Mouse (Mus musculus) liver, postnatal 0 days (tissue): ENCODE results near the gene Gadd45gip1. TPM values are rescaled to one million over a fixed set of nuclear protein-coding genes. Genes with fewer than 3 reads are reported as not detected.

Source experiments
- ATAC-seq: fragments of 200-750 bp; cut with Nextera tagmentation; 2 replicates; pipeline ENCODE4 v1.8.0; 2017; ENCODE audit warnings: mild to moderate bottlenecking, moderate library complexity
- DNase-seq: peaks from one replicate; pipeline ENCODE4 v3.0.0-alpha.2; 2016
- H3K27ac ChIP-seq: fragments of 300-500 bp; sonication (generic); 2 replicates; pipeline ENCODE4 v1.5.1; 2014; ENCODE audit warnings: antibody characterized with exemption, moderate library complexity, mild to moderate bottlenecking, low read depth
- H3K27me3 ChIP-seq: fragments of 300-500 bp; sonication (generic); 2 replicates; pipeline ENCODE4 v1.6.1; 2014; ENCODE audit warnings: low read length, control low read depth, mixed read lengths; ENCODE audit not compliant: insufficient read depth
- H3K36me3 ChIP-seq: fragments of 300-500 bp; sonication (generic); replicated peaks from 2 replicates; pipeline ENCODE4 v1.6.1; 2014; ENCODE audit warnings: mild to moderate bottlenecking, control low read depth, low read length, moderate library complexity, mixed read lengths; ENCODE audit not compliant: insufficient read depth
- H3K4me1 ChIP-seq: fragments of 300-500 bp; sonication (generic); 2 replicates; pipeline ENCODE4 v1.6.1; 2014; ENCODE audit warnings: antibody characterized with exemption, mild to moderate bottlenecking, control low read depth; ENCODE audit not compliant: insufficient read depth
- H3K4me2 ChIP-seq: fragments of 300-500 bp; sonication (generic); 2 replicates; pipeline ENCODE4 v1.6.1; 2014; ENCODE audit warnings: low read depth, mild to moderate bottlenecking, low read length, moderate library complexity, mixed read lengths
- H3K4me3 ChIP-seq: fragments of 300-500 bp; sonication (generic); 2 replicates; pipeline ENCODE4 v1.5.1; 2014; ENCODE audit warnings: low read depth, low read length
- H3K9ac ChIP-seq: fragments of 300-500 bp; sonication (generic); replicated peaks from 2 replicates; pipeline ENCODE4 v1.6.1; 2014; ENCODE audit warnings: mild to moderate bottlenecking, moderate library complexity
- H3K9me3 ChIP-seq: fragments of 300-500 bp; sonication (generic); 2 replicates; pipeline ENCODE4 v1.6.1; 2016; ENCODE audit warnings: mild to moderate bottlenecking, control low read depth, low read length, mixed read lengths
- CTCF ChIP-seq: sonication (generic); IDR thresholded peaks from 2 replicates; pipeline ENCODE4 v1.5.1; 2016; ENCODE audit warnings: antibody characterized with exemption, low read depth
- EP300 ChIP-seq: IDR thresholded peaks from 2 replicates; pipeline ENCODE4 v1.6.1; 2016; ENCODE audit warnings: antibody characterized with exemption, low read depth, mild to moderate bottlenecking
- WGBS: fragments of 180-500 bp; shearing (Covaris S2); extraction: QIAGEN DNeasy Blood & Tissue Kit; methylation state at CpG from one replicate; pipeline ENCODE4 v1.1.7; 2014; ENCODE audit not compliant: insufficient replicate concordance; 5-methylcytosine and 5-hydroxymethylcytosine counted together
- polyA plus RNA-seq: library from polyadenylated mRNA; unstranded; fragments of >200 nt; fragmentation: Nextera tagmentation; extraction: Ambion mirVana; gene quantifications from 2 replicates; pipeline ENCODE4 v1.2.1, GENCODE M21; 2015

Gene Gadd45gip1
- polyA plus RNA-seq, 1 experiment from 2014 or later, result 31.9 TPM

- DNase-seq (no peak), ATAC-seq (no peak)
- Histone ChIP-seq H3K4me2 (no peak overlapping the region), H3K4me3 (no peak overlapping the region), H3K9me3 (no peaks in the 10 kb centered on the region), H3K27me3 (peaks cover 45% of the 10 kb centered on the region), H3K27ac (no peak overlapping the region), H3K36me3 (no peaks in the 10 kb centered on the region), H3K4me1 (peaks cover 6% of the 10 kb centered on the region; the same call in 1 of the 2 replicates), H3K9ac (no peak overlapping the region)
- no peak for TF ChIP-seq CTCF
- no peak for TF ChIP-seq EP300
- WGBS, result 60% methylated on average over 11 of the region's 11 CpGs
Observed at GRCm38 (mm10) chr8:84788896-84789295, 42.4 kb upstream of the Gadd45gip1 start.

DNA sequence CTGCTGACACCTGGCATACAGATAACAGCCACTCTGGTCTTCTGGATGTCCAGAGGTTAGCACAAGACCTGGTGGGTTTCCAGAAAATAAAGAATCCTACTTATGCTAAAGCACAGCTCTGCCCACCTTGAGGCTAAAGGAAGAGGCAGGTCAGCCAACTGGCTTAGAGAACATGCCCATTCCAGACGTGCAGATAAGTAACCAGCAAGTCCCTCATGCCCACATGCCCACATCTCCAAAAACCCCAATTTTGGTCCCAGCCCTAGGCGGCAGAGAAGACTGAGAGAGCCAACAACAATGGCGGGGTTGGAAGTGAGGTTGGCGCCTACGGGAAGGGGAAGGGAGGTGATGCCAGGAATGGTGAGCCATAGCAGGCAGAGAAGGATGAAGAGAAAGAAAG lies 42.0 kb upstream of the Gadd45gip1 start:
- H3K4me2 ChIP-seq, result no peak overlapping the region
- no peaks in the 10 kb centered on the region for H3K36me3 ChIP-seq
- H3K27ac ChIP-seq, result no peak overlapping the region
- H3K9ac ChIP-seq, result no peak overlapping the region
- H3K27me3 ChIP-seq, result peaks cover 41% of the 10 kb centered on the region
- H3K4me3 ChIP-seq, result no peak overlapping the region
- TF ChIP-seq CTCF (no peak), EP300 (no peak)
- WGBS, result 70% methylated on average over 5 of the region's 5 CpGs
- no peak for DNase-seq
- ATAC-seq, result no peak
- peaks cover 6% of the 10 kb centered on the region; the same call in 1 of the 2 replicates for H3K4me1 ChIP-seq
- no peaks in the 10 kb centered on the region for H3K9me3 ChIP-seq

GRCm38 (mm10) chr8:84789855-84790486 lies 41.4 kb upstream of the Gadd45gip1 start:
- Histone ChIP-seq H3K27ac (no peak overlapping the region), H3K36me3 (no peaks in the 10 kb centered on the region), H3K9ac (no peak overlapping the region), H3K4me3 (no peak overlapping the region), H3K4me2 (no peak overlapping the region), H3K27me3 (peaks cover 34% of the 10 kb centered on the region), H3K9me3 (no peaks in the 10 kb centered on the region), H3K4me1 (peaks cover 6% of the 10 kb centered on the region; the same call in 1 of the 2 replicates)
- no peak for TF ChIP-seq EP300
- no peak for TF ChIP-seq CTCF
- DNase-seq, result no peak
- WGBS, result 79% methylated on average over 9 of the region's 9 CpGs
- ATAC-seq, result no peak

DNA sequence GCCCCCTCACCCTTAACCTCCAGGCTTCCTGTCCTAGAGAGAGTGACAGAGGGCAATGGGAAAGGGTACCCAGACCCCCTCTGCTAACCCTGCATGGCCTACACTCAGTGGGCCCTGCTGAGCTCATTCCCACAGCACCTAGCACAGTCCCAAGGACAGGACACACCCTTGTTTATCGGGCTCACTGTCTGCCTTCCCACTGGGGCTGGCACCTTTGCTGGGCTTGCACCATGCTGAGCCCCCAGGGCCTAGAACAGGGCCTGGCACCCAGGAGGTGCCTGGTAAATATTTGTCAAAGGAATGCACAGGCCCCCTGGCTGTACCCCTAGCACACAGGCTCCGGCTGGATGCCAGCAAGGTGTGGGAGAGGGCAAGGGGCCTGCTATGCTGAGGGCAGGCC lies 40.8 kb upstream of the Gadd45gip1 start:
- peaks cover 6% of the 10 kb centered on the region; the same call in 1 of the 2 replicates for H3K4me1 ChIP-seq
- no peak overlapping the region for H3K4me3 ChIP-seq
- ATAC-seq, result no peak
- no peak overlapping the region; the same call in 1 of the 2 replicates for H3K9ac ChIP-seq
- no peaks in the 10 kb centered on the region for H3K36me3 ChIP-seq
- peaks cover 29% of the 10 kb centered on the region for H3K27me3 ChIP-seq
- WGBS, result 63% methylated on average over 2 of the region's 2 CpGs
- no peak overlapping the region for H3K27ac ChIP-seq
- no peak for DNase-seq
- H3K9me3 ChIP-seq, result no peaks in the 10 kb centered on the region
- TF ChIP-seq EP300, result no peak
- TF ChIP-seq CTCF, result no peak
- H3K4me2 ChIP-seq, result no peak overlapping the region

GRCm38 (mm10) chr8:84792429-84792947 lies 38.8 kb upstream of the Gadd45gip1 start:
- ATAC-seq, result peak; percentile 58; the same call in 1 of the 2 replicates
- Histone ChIP-seq H3K36me3 (no peaks in the 10 kb centered on the region), H3K27me3 (peaks cover 9% of the 10 kb centered on the region)

DNA sequence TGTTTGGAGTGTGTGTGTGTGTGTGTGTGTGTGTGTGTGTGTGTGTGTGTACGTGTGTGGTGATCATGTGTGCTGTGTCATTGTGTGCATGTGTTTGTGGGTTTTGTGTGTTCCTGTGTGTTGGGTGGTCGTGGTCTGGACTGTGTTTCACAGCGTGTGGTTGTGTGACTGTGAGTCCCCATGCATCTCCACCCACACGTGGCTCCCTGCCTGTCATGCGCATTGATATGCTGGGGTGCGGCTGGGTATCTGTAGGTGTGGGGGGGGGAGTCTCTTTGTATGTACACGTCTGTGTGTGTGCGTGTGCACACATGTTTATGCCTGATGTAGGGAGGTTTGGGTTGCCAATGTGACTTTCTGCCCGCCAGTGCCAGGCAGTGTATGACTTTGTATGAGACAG lies 38.2 kb upstream of the Gadd45gip1 start:
- WGBS, result 79% methylated on average over 9 of the region's 9 CpGs
- H3K9me3 ChIP-seq, result no peaks in the 10 kb centered on the region
- no peak overlapping the region for H3K4me3 ChIP-seq
- no peak overlapping the region for H3K27ac ChIP-seq
- H3K4me2 ChIP-seq, result no peak overlapping the region
- ATAC-seq (no peak), DNase-seq (no peak)
- H3K27me3 ChIP-seq, result peaks cover 9% of the 10 kb centered on the region
- H3K9ac ChIP-seq, result no peak overlapping the region
- H3K4me1 ChIP-seq, result peaks cover 4% of the 10 kb centered on the region; the same call in 1 of the 2 replicates
- H3K36me3 ChIP-seq, result no peaks in the 10 kb centered on the region
- TF ChIP-seq EP300 (no peak), CTCF (no peak)

More at GRCm38 (mm10) chr8:84792429-84792947, 38.8 kb upstream of the Gadd45gip1 start:
- H3K9me3 ChIP-seq, result no peaks in the 10 kb centered on the region
- 81% methylated on average over 12 of the region's 12 CpGs for WGBS
- H3K4me2 ChIP-seq, result no peak overlapping the region
- no peak overlapping the region for H3K4me3 ChIP-seq
- DNase-seq, result no peak
- no peak overlapping the region for H3K9ac ChIP-seq
- no peak overlapping the region for H3K27ac ChIP-seq
- peaks cover 4% of the 10 kb centered on the region; the same call in 1 of the 2 replicates for H3K4me1 ChIP-seq
- TF ChIP-seq CTCF (no peak), EP300 (no peak)
